Mouse (Mus musculus): ENCODE data around the gene Wnt3. TPM values are rescaled to one million over a fixed set of nuclear protein-coding genes. Genes with fewer than 3 reads are reported as not detected.

Gene Wnt3
- polyA plus RNA-seq (2015; fragmentation: Nextera tagmentation; extraction: Ambion mirVana): 7.9 and 9.8 TPM in 2 replicates

DNA sequence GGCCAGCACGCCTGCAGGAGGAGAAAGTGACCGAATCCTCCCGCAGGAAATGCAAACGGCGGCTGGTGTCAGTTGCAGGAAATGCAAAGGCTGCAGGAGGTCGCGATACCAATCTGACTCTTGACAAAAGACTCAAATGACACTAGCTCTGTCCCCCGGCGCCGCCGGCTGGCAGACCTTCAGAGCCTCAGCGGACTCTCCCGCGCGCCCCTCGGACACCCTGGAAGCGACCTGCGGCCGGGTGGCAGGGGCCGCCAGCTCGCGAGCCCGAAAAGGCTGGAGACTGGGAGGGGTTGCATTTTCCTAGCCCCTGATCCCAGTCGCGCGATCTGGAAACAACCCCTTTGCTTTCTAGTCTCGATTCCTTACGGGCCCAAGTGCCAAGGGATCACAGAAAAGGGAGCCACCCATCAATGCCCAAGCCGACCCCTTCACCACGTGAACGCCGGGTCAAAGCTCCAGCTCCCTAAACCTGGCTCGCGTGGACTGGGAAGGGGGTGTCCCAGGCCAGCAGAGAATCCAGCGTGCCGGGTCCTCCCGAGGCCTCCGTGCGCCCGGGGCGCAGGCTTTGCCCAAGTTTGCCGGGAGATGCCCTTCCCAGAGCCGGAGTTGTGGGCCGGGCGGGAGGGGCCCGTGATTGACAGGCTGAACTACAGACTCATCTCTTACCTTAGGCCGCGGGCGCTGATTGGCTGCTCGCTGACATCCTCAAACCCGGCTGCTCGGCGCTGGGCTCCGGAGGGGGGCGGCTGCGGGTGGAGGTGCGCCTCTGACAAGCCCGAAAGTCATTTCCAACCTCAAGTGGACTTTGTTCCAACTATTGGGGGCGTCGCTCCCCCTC, at the start of gene Wnt3:
Wnt3 (plus strand) TSS at position 764 of the 841 bp plus-strand sequence.
- WGBS: under 1% methylated on average over 60 of the region's 60 CpGs
- ATAC-seq (ENCODE audit: low FRiP score): peak; percentile 71; the same call in 1 of the 2 replicates
- H3K4me1 ChIP-seq (replicated peaks): peaks cover 64% of the 10 kb centered on the region
- peak within 1 kb of the TSS; percentile 67 for H3K9ac ChIP-seq
- H3K27ac ChIP-seq: no peak within 1 kb of the TSS
- peaks cover 93% of the 10 kb centered on the region for H3K27me3 ChIP-seq
- peak within 1 kb of the TSS; percentile 80 for H3K4me2 ChIP-seq
- H3K4me3 ChIP-seq: peak within 1 kb of the TSS; percentile 50
- H3K9me3 ChIP-seq: no peaks in the 10 kb centered on the region
- no peaks in the 10 kb centered on the region for H3K36me3 ChIP-seq

DNA sequence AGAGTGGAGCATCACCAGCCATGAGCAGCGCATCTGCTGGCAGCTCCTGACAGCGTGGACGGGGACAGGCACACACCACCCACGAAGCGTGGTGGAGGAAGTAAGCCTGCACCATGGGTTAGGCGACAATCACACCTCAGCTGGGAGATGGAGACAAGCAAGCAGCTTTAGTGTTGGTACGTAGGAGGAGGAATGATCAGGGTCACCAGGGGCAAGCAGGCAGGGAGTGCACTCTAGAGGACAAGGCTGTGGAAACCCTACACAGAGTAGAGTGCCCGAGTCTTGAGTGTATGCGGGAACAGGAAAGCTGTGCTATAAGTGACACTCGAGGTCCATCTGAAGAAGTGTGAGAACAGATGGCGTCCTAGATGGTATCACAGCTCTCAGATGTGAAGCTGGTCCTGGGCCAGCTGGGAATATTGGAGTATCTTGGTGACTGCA, 49.6 kb upstream of the Wnt3 start:
- Histone ChIP-seq H3K4me3 (no peak overlapping the region), H3K9me3 (no peaks in the 10 kb centered on the region), H3K36me3 (no peaks in the 10 kb centered on the region), H3K27me3 (no peaks in the 10 kb centered on the region), H3K27ac (no peak overlapping the region), H3K9ac (no peak overlapping the region), H3K4me1 (replicated peaks) (peaks cover 12% of the 10 kb centered on the region), H3K4me2 (no peak overlapping the region)
- ATAC-seq (ENCODE audit: low FRiP score): no peak
- 81% methylated on average over 11 of the region's 11 CpGs for WGBS

DNA sequence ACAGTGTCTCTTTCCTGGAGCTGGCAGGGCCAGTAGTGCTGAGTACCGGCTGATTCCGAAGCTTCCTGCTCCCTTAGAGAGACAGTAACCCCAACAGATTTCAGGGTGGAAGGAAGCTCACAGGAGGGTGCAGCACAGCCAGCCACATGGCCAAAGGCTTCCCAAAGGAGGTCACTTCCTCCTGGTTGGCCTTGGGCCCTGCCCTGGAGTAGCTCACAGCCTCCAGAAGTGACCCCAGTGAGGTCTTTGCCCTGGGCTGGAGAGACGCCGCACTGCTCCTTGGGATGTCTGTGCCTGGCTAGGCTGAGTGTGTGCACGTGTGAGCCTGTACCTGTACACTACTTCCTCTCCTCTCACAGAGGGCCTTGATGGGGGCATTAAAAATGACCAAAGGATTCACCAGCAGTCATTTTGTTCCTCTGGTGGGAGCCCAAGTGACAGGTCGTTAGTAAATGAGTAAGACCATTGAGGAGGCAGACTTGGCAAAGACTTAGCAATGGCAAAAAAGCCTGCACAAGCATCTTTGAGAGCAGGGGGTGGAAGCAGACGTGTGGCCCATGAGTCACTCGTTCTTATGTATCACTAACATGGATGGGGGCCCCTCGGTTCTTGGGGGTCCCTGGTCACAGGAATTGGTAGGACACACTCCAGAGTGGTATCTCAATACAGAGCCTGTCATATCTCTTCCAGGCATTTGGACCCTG, 44.5 kb upstream of the Wnt3 start:
- Histone ChIP-seq H3K27ac (no peak overlapping the region), H3K36me3 (no peaks in the 10 kb centered on the region), H3K27me3 (no peaks in the 10 kb centered on the region), H3K9ac (no peak overlapping the region), H3K9me3 (no peaks in the 10 kb centered on the region), H3K4me2 (no peak overlapping the region), H3K4me1 (replicated peaks) (no peaks in the 10 kb centered on the region), H3K4me3 (no peak overlapping the region)
- WGBS: 75% methylated on average over 9 of the region's 9 CpGs
- no peak for ATAC-seq (ENCODE audit: low FRiP score)

DNA sequence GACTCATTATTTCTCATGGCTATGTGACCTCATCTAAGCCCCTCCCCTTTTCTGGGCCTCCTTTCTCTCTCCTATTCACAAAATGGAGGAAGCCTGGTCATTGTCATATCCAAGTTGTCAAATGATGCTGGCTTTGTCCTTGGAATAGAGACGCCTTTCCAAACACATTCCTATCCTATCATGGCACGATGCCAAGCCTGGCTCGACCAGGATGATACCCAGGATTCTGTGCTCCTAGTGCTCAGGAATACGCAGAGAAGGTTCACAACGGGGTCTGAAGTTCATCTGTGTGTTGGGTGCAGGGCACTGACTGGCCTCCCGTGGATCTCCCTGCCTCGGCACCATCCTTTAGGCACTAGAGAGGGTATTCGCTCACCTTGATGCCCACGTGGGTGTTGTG, 42.4 kb upstream of the Wnt3 start:
- no peak for ATAC-seq (ENCODE audit: low FRiP score)
- 85% methylated on average over 9 of the region's 9 CpGs for WGBS
- H3K4me2 ChIP-seq: no peak overlapping the region

DNA sequence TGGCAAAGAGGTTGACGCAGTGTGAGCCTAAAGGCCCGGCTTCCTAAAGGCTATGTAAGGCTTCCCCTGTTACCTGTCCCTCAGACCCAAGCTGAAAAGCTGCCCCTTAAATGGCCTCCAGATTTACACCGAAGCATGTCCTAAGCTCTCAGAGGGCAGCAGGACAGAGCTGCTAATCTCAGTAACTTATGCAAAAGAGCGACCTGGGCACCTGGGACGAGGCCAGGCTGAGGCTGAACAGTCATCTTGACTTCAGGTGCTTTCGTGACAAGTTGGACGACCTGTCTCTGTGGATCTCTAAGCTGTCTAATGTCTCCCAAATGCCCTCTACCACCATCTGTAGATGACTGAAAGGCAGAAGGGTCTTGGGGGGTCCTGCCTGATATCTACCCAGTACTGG, 41.6 kb upstream of the Wnt3 start:
- WGBS: 83% methylated on average over 7 of the region's 7 CpGs
- no peak overlapping the region for H3K4me2 ChIP-seq
- no peak overlapping the region for H3K9ac ChIP-seq
- no peak overlapping the region for H3K4me3 ChIP-seq
- H3K27me3 ChIP-seq: no peaks in the 10 kb centered on the region
- no peaks in the 10 kb centered on the region for H3K9me3 ChIP-seq
- H3K27ac ChIP-seq: no peak overlapping the region
- H3K4me1 ChIP-seq (replicated peaks): no peaks in the 10 kb centered on the region
- no peak for ATAC-seq (ENCODE audit: low FRiP score)
- H3K36me3 ChIP-seq: no peaks in the 10 kb centered on the region

More for the DNA sequence above, 42.4 kb upstream of the Wnt3 start:
- Histone ChIP-seq H3K4me1 (replicated peaks) (no peaks in the 10 kb centered on the region), H3K36me3 (no peaks in the 10 kb centered on the region), H3K27ac (no peak overlapping the region), H3K9me3 (no peaks in the 10 kb centered on the region), H3K4me3 (no peak overlapping the region), H3K9ac (no peak overlapping the region), H3K27me3 (no peaks in the 10 kb centered on the region)

DNA sequence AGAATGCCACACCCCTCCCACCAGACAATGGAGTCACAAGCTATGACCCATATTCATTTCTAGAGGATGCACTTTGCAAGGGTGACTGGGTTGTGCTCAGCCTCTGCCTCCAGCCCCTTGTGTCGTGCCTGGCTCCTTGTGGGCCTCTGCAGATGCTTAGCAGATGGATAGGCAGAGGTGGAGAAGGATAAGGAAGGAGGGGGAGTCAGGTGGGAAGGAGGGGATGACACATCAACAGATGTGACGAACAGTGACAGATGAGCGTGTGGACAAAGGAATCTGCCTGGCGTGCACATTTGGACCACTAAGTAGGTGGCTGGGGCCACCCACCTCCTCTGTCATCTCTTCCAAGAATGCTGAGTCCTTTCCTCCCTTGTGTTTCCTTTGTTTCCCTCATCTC, 40.9 kb upstream of the Wnt3 start:
- Histone ChIP-seq H3K4me2 (no peak overlapping the region), H3K27ac (no peak overlapping the region), H3K9me3 (no peaks in the 10 kb centered on the region), H3K9ac (no peak overlapping the region), H3K4me1 (replicated peaks) (no peaks in the 10 kb centered on the region), H3K4me3 (no peak overlapping the region), H3K36me3 (no peaks in the 10 kb centered on the region), H3K27me3 (no peaks in the 10 kb centered on the region)
- no peak for ATAC-seq (ENCODE audit: low FRiP score)
- WGBS: 45% methylated on average over 4 of the region's 4 CpGs

DNA sequence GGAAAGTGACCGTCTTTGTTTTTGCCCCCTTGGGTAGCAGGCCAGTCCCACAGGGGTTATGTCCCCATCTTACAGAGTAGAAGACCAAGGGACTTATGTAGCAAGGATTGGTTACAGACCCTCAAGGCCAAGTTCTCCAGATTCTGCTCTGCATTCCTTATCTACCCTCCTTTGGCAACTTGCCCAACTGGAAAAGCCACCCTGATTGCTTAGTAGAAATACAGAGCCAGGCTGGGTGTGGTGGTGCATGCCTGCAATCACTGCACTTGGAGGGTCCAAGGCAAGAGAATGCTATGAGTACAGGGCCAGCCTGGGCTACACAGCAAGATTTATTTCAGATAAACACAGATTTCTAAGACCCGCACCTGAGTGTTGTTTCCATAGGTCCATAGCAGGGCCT, 40.0 kb upstream of the Wnt3 start:
- 95% methylated on average over 2 of the region's 2 CpGs for WGBS
- Histone ChIP-seq H3K4me1 (replicated peaks) (no peaks in the 10 kb centered on the region), H3K27ac (no peak overlapping the region), H3K36me3 (no peaks in the 10 kb centered on the region), H3K4me2 (no peak overlapping the region), H3K4me3 (no peak overlapping the region), H3K9ac (no peak overlapping the region), H3K27me3 (no peaks in the 10 kb centered on the region), H3K9me3 (no peaks in the 10 kb centered on the region)
- no peak for ATAC-seq (ENCODE audit: low FRiP score)

DNA sequence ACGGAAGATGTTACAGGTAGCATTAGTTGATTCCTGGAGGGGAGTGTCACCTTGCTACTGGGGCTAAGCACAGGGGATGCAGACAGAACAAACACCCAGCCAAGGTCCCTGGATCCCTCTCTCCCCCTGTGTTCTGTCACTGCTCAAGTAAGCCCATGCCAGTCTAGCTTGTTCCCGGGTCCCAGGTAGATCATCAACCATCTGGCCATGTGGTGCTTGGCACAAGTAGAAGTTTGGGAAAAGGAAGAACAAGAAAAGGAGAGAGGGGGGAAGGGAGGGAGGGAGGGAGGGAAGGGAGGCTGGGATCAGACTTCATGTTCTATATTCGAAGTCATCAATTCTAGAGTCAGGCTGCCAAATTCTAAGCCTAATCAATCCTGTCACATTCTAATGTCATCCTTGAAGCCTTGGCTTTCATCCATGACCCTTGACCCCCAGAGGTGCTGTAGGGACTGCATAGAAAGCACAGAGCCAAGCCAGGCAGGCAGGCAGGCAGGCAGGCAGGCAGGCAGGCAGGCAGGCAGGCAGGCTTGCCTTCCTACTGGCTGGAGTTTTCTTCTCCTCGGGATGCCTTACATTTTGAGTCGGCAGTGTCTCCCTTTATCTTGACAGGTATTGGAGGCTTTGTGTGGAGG, 39.4 kb upstream of the Wnt3 start:
- no peaks in the 10 kb centered on the region for H3K9me3 ChIP-seq
- no peak overlapping the region for H3K27ac ChIP-seq
- ATAC-seq (ENCODE audit: low FRiP score): no peak
- WGBS: 75% methylated on average over 5 of the region's 5 CpGs
- H3K36me3 ChIP-seq: no peaks in the 10 kb centered on the region
- no peak overlapping the region for H3K4me3 ChIP-seq
- no peaks in the 10 kb centered on the region for H3K27me3 ChIP-seq
- H3K4me1 ChIP-seq (replicated peaks): no peaks in the 10 kb centered on the region
- no peak overlapping the region for H3K4me2 ChIP-seq
- H3K9ac ChIP-seq: no peak overlapping the region; the same call in 1 of the 2 replicates

DNA sequence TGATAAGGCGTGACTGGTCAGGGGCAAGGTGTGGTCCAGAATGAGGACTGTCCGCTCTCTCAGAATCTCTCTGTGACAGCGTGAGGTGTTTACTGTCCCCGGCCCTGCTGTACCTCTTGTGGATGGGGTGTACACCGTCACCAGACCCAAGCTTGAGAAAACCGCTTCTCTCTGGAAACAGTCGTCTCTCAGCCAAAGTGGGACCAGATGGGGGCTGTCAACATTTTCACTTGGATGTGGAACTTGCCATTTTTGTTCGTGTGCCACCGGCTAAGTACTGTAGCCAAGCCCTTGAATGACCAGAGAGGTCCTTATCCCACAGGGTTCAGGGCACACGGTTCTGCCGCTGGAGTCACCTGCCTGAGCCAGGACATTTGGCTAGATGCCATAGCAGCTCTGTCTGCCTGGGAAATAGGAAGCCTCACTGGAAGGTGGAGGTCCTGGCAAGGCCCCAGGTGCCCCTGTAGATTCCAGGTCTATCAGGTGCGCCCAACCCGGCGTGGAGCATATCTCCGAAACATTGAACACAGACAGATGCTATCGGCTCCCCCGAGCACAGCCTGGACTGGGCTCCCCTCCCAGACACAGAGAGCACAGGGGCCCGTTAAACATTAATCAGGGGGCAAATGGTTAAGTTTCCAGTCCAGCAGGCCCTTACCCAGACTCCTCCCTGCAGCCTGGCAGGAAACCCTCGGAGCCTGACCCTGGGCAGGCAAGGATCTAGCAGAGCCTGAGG, 38.7 kb upstream of the Wnt3 start:
- 64% methylated on average over 19 of the region's 19 CpGs for WGBS
- Histone ChIP-seq H3K4me1 (replicated peaks) (no peaks in the 10 kb centered on the region), H3K27ac (no peak overlapping the region), H3K9ac (no peak overlapping the region; the same call in 1 of the 2 replicates), H3K4me3 (no peak overlapping the region), H3K27me3 (no peaks in the 10 kb centered on the region), H3K9me3 (no peaks in the 10 kb centered on the region), H3K36me3 (no peaks in the 10 kb centered on the region), H3K4me2 (no peak overlapping the region)
- no peak for ATAC-seq (ENCODE audit: low FRiP score)

DNA sequence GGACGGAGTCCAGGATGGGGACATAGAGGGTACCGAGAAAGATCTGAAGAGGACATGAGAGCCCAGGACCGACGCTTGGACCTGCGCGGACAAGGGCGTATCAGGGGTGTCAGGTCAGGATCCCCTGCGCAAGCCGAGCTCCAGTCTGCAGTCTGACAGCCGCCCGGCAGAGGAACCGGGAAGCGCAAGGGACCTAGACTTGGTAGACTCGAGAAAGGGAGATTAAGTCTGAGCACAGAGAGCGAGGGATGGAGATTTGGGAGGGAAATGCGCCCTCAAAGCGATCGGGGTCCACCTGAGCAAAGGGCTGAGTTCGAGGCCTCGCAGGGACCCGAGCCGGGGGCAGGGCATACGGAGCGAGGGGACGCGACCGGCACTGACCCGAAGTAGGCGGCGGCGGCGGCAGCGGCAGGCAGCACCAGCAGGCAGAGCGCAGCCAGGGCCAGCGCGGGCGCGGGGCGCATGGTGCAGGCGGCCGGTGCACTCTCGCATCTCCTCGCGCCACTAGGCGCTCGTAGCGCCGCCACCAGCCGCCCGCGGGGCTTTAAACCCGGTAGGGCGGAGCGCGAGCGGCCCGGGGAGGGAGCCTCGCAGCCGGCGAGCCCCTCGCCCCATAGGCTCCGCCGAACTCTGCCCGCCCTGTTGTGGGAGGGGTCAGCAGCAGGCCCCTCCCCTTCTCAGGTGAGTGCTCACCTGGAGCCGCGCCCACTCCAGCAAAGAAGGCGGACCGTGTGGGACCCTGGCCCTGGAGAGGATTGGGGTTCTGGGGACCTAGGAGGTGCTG, 24.5 kb upstream of the Wnt3 start, which contains the start of gene Wnt9b:
Wnt9b (minus strand) TSS at position 516 of the 784 bp plus-strand sequence.
- ATAC-seq (ENCODE audit: low FRiP score): 0 out of 2 replicates have a peak, but pooled peaks have one; percentile 43
- Histone ChIP-seq H3K4me2 (peak within 1 kb of the TSS; percentile 73), H3K27me3 (peaks cover 87% of the 10 kb centered on the region), H3K9me3 (no peaks in the 10 kb centered on the region), H3K36me3 (no peaks in the 10 kb centered on the region), H3K27ac (no peak within 1 kb of the TSS), H3K9ac (peak within 1 kb of the TSS; percentile 66), H3K4me3 (peak within 1 kb of the TSS; percentile 44), H3K4me1 (replicated peaks) (peaks cover 15% of the 10 kb centered on the region)
- whole genome bisulfite sequencing: under 1% methylated on average over 63 of the region's 68 CpGs

DNA sequence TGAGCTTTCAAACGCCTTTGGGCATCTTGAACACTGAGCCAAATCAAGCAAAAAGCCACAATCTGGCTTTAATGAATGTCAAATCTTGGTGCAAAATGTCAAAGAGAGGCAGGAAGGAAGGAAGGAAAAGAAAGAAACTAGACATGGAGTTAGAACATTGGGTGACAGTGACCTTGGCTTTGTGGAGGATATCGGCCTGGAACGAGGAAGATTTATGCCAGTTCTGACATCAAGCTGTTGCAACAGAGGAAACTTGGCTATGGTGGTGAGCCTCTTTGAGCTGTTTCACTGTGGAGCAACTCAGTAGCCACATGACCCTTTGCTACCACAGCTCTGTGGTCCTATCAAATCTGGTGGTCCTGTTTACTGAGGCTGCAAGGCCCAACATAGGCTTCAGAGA, 23.3 kb upstream of the Wnt3 start:
- Histone ChIP-seq H3K9me3 (no peaks in the 10 kb centered on the region), H3K36me3 (no peaks in the 10 kb centered on the region), H3K9ac (no peak overlapping the region), H3K27me3 (peaks cover 81% of the 10 kb centered on the region), H3K4me1 (replicated peaks) (peaks cover 15% of the 10 kb centered on the region), H3K4me3 (no peak overlapping the region), H3K4me2 (no peak overlapping the region), H3K27ac (no peak overlapping the region)
- no peak for ATAC-seq (ENCODE audit: low FRiP score)
- 65% methylated on average over 3 of the region's 3 CpGs for WGBS
